Mouse (Mus musculus): ENCODE results near the gene Atp13a3.
"Not testable (repeated sequence)": the region's sequence is repeated elsewhere in the genome, so short reads cannot be mapped to it uniquely, and the experiment has no call there.

Gene Atp13a3

GRCm38 (mm10) chr16:30405925-30406670 is at the start of gene Atp13a3:
Gene Atp13a3 (minus strand): TSS chr16:30405975.
- DNase-seq (ENCODE audit: low read depth, low spot score), result no peak

GRCm38 (mm10) chr16:30453213-30453975 is 47.6 kb upstream of the Atp13a3 start:
- DNase-seq (ENCODE audit: low read depth, low spot score), result no peak

GRCm38 (mm10) chr16:30451174-30451573 is 45.4 kb upstream of the Atp13a3 start:
- DNase-seq (ENCODE audit: low read depth, low spot score), result not testable (repeated sequence)

DNA sequence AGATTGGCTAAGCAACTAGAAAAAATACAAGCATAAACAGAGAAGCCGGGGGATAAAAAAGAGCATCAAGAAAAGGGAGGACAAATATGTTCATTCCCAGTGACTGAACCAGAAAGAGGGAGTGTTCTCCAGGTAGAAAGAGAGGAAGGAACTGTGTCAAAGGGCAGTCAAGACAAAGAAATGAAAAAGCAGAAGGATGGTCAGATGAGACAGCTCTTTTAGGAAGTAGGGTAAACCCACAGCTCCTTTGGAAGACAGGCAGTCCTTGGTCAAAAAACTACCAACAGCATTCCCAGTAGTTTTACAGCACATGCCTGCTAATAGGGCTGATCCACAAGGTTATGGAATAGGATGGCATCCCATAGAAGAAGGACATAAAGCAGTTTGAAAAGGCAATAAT is 43.2 kb upstream of the Atp13a3 start:
- DNase-seq (ENCODE audit: low read depth, low spot score), result no peak

DNA sequence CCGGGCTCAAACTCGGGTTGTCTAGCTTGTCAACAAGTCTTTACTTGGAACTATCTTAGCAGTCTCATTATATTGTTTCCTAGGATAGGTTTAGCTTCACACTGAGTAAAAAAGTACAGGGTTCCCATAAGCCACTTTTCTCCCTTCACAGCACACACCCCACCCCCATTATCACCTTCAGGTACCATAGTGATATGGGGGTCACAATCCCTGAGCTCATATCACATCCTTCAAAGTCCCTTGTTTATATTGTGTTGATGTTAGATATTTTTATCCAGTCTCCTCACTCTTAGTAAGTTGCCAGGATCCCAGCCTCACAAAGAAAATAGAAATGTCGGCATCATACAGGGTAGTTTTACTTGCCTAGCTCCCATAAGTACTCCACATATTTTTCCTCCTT is 42.4 kb upstream of the Atp13a3 start:
- no peak for DNase-seq (ENCODE audit: low read depth, low spot score)

- peak; percentile 10 for DNase-seq (ENCODE audit: low read depth, low spot score)
Measured at GRCm38 (mm10) chr16:30447642-30448041, 41.9 kb upstream of the Atp13a3 start.

GRCm38 (mm10) chr16:30443411-30443810 is 37.6 kb upstream of the Atp13a3 start:
- peak; percentile 11 for DNase-seq (ENCODE audit: low read depth, low spot score)

GRCm38 (mm10) chr16:30442451-30442850 is 36.7 kb upstream of the Atp13a3 start:
- DNase-seq (ENCODE audit: low read depth, low spot score), result no peak

GRCm38 (mm10) chr16:30441409-30441808 is 35.6 kb upstream of the Atp13a3 start:
- no peak for DNase-seq (ENCODE audit: low read depth, low spot score)

DNA sequence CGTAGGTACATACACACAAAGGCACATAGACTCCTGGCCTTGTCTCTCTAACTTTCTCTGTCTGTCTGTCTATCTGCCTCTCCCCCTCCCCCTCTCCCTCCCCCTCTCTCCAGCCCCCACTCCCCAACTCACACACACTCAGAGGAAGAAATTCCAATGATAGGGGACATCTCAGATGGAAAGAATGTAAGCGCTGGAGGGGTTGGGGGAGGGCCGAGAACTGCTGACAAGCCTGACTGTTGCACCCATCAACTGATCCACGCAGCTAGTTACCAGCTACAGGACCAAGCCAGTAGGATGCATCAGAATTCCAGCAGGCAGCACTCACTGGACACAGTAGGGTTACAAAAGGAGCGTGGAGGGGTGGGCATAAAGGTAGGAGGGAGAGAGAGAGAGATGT is 34.1 kb upstream of the Atp13a3 start:
- no peak for DNase-seq (ENCODE audit: low read depth, low spot score)

GRCm38 (mm10) chr16:30439411-30439810 is 33.6 kb upstream of the Atp13a3 start:
- DNase-seq (ENCODE audit: low read depth, low spot score), result no peak

- DNase-seq (ENCODE audit: low read depth, low spot score), result no peak
Measured at GRCm38 (mm10) chr16:30436276-30436675, 30.5 kb upstream of the Atp13a3 start.

DNA sequence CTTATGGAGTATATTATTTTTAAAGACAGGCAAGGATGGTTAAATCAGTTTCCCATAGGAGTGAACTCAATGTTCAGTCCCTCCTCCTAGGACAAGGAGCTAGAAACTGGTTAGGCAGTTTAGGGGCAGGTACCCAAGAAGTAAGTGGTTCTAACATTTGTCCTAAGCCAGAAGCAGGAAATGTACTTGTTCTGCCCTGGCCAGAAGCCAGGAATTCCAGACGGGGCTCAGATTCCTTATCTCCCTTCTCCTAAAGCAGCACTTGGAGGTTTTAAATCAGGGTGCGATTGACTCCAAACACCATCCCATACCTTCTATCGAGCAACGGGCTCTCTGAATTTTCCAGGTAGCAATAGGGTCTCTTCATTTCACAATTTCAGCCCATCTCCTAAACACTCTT is 29.6 kb upstream of the Atp13a3 start:
- no peak for DNase-seq (ENCODE audit: low read depth, low spot score)

GRCm38 (mm10) chr16:30433148-30433547 is 27.4 kb upstream of the Atp13a3 start:
- DNase-seq (ENCODE audit: low read depth, low spot score), result no peak

GRCm38 (mm10) chr16:30432111-30432510 is 26.3 kb upstream of the Atp13a3 start:
- no peak for DNase-seq (ENCODE audit: low read depth, low spot score)

GRCm38 (mm10) chr16:30430512-30431088 is 24.8 kb upstream of the Atp13a3 start:
- DNase-seq (ENCODE audit: low read depth, low spot score), result no peak

DNA sequence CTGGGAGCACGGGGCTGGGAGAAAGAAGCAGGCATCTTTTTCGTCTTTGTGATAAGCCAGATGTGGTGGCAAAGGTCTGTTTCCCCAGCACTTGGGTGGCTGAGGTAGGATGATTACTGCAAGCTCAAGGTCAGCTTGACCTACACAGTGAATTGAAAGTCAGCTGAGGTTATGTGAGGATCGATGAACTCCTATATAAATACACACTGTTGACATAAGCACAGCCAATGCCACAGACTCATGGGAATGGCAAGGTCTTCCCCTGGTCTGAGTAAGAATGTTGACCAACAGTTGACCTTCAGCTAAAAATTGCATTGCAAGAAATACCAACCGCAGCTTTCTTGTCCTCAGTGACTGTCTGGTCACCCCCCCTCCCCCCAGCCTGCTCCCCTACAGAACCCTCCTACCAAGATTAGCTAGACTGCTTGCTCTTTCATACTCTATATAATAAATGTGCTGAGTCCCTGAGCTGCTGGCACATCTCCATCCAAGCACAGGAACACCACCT is 23.0 kb upstream of the Atp13a3 start:
- DNase-seq (ENCODE audit: low read depth, low spot score), result no peak

DNA sequence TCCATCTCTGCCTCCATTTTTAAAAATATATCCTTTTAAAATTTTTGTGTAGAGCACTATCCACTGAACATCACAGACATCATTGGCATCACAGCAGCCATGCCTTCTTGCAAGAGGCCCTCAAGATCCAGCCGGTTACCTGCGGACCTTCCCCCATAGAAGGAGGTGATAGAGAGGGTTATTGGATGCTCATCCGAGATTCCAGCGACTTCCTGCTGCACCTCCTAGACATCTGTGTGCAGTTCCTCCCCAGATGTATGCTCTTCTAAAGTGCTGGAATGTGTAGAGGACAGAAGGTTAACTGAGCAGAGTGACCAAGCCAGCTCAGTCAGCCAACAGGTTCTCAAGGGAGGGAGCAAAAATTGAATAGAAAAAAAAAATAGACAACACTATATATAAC is 21.7 kb upstream of the Atp13a3 start:
- DNase-seq (ENCODE audit: low read depth, low spot score), result no peak

DNA sequence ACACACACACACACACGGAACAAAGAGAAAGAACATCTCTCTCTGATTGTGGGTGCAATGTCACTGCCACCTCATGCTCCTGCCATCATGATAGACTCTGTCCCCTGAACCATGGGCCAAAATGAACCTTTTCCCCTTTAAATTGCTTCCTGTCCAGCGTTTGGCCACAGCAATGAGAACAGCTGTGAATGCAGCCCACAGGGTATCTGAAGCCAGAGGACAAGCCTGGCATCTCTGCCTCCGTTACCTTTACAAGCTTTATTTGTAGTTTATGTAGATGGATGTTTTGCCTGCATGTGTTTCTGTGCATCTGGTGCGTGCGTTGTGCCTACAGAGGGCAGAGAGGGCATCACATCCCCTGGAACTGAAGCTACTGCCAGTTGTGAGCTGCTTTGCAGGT is 21.2 kb upstream of the Atp13a3 start:
- DNase-seq (ENCODE audit: low read depth, low spot score), result no peak

DNA sequence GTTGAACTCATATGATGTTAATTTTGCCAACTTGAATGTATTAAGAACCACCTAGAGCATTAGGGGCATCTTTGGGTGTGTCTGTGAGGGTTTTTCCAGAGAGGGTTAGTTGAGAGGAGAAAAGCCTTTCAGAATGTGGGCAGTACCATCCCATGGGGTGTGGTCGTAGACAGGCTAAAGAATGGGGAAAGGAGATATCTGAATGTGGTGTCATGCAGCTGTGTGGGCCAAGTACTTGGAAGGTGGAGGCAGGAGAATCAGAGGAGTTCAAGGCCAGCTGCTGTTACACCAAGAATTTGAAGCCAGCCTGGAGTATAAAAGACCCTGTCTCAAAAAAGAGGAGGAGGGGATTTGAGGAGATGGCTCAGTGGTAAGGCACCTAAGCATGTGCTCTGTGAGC is 20.2 kb upstream of the Atp13a3 start:
- no peak for DNase-seq (ENCODE audit: low read depth, low spot score)

- DNase-seq (ENCODE audit: low read depth, low spot score), result no peak
Measured at GRCm38 (mm10) chr16:30424053-30424452, 18.3 kb upstream of the Atp13a3 start.

DNA sequence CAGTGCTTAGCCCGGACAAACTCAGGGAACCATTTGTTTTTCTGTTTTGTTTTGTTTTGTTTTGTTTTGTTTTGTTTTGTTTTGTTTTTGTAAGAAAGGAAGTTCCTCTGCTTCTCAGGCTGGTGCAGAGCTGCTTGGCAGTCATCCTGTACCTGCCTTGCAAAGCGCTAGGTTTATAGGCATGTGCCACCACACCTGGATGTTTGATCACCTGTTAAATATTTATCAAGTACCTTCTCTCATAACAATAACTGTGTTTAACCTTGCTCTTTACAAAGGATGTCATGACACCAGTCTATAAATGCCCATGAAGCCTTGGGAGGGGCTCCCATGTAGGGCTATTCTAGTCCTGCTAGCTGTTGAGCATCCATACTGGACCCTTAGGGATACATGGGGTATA is 10.9 kb upstream of the Atp13a3 start:
- no peak for DNase-seq (ENCODE audit: low read depth, low spot score)

- DNase-seq (ENCODE audit: low read depth, low spot score), result peak; percentile 37
Measured at GRCm38 (mm10) chr16:30416284-30416683, 10.5 kb upstream of the Atp13a3 start.
